Mouse (Mus musculus): ENCODE results near the gene Arfip1. TPM values are rescaled to one million over a fixed set of nuclear protein-coding genes. Genes with fewer than 3 reads are reported as not detected.

Gene Arfip1
- polyA plus RNA-seq, 1 experiment from 2014 or later: 29.7 TPM

DNA sequence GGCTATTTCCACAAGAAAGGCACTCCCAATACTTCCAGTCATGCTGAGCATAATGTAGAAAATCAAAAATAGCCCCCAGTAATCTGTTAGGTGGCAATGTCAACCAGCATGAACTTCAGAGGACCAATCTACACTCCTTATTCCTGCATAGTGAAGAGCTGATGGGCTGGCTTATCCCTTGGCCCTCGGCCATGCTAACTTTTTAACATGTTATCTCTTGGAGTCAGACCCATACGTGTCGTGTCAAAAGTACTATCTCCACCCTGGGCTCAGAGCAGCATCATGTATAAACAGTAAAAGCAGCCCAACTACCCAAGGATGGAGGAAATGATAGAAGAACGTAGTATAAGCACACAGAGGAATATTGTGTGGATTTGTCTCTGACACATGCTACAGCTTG lies 111.3 kb downstream of the Arfip1 start:
- no peak overlapping the region for H3K4me2 ChIP-seq (replicated peaks)
- no peak for ATAC-seq (ENCODE audit: low FRiP score, low read depth)
- H3K4me3 ChIP-seq: no peak overlapping the region
- 92% methylated on average over 4 of the region's 4 CpGs for WGBS
- no peaks in the 10 kb centered on the region for H3K36me3 ChIP-seq
- H3K9ac ChIP-seq (replicated peaks): no peak overlapping the region
- H3K9me3 ChIP-seq: no peaks in the 10 kb centered on the region
- H3K27me3 ChIP-seq: peaks cover 12% of the 10 kb centered on the region
- no peak overlapping the region for H3K27ac ChIP-seq (replicated peaks)
- peaks cover 7% of the 10 kb centered on the region for H3K4me1 ChIP-seq

DNA sequence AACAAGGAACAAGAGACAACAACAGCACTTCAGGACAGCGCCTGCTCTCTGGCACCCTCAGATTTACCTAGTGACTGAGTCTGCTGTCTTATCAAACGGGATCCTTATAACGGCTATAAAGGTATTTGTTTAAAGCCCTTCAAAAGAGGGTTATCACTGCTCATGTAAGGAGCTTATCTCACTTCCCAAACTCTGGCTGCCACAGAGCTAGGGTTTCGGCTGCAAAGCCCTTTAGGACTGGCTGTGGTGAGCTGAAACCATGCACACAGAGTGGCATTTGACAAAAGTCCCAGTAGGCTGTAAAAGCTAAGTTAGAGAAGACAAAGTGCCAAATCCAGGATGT lies 114.3 kb downstream of the Arfip1 start:
- H3K4me2 ChIP-seq (replicated peaks): no peak overlapping the region
- H3K36me3 ChIP-seq: no peaks in the 10 kb centered on the region
- H3K9ac ChIP-seq (replicated peaks): no peak overlapping the region
- WGBS: 13% methylated on average over 4 of the region's 4 CpGs
- no peaks in the 10 kb centered on the region for H3K27me3 ChIP-seq
- peaks cover 7% of the 10 kb centered on the region for H3K4me1 ChIP-seq
- H3K27ac ChIP-seq (replicated peaks): no peak overlapping the region
- no peak for ATAC-seq (ENCODE audit: low FRiP score, low read depth)
- H3K9me3 ChIP-seq: no peaks in the 10 kb centered on the region
- no peak overlapping the region for H3K4me3 ChIP-seq

- ATAC-seq (ENCODE audit: low FRiP score, low read depth): 0 out of 2 replicates have a peak, but pooled peaks have one; percentile 58
- Histone ChIP-seq H3K4me2 (replicated peaks) (no peak overlapping the region), H3K9me3 (no peaks in the 10 kb centered on the region), H3K36me3 (no peaks in the 10 kb centered on the region), H3K27me3 (no peaks in the 10 kb centered on the region), H3K9ac (replicated peaks) (no peak overlapping the region), H3K27ac (replicated peaks) (no peak overlapping the region), H3K4me3 (no peak overlapping the region), H3K4me1 (peaks cover 1% of the 10 kb centered on the region)
- 62% methylated on average over 10 of the region's 10 CpGs for whole genome bisulfite sequencing
These were observed 114.9 kb downstream of the Arfip1 start for GRCm38 (mm10) chr3:84467419-84468110.

- H3K4me3 ChIP-seq: no peak overlapping the region
- H3K27ac ChIP-seq (replicated peaks): no peak overlapping the region
- H3K27me3 ChIP-seq: no peaks in the 10 kb centered on the region; the same call in 1 of the 2 replicates
- H3K36me3 ChIP-seq: no peaks in the 10 kb centered on the region
- WGBS: 75% methylated on average over 6 of the region's 6 CpGs
- H3K4me1 ChIP-seq: peaks cover 15% of the 10 kb centered on the region
- no peak overlapping the region for H3K9ac ChIP-seq (replicated peaks)
- no peak for ATAC-seq (ENCODE audit: low FRiP score, low read depth)
- H3K4me2 ChIP-seq (replicated peaks): no peak overlapping the region
- H3K9me3 ChIP-seq: no peaks in the 10 kb centered on the region
These were observed 116.5 kb downstream of the Arfip1 start for GRCm38 (mm10) chr3:84465822-84466500.

GRCm38 (mm10) chr3:84461687-84462086 lies 120.7 kb downstream of the Arfip1 start:
- no peak overlapping the region for H3K9ac ChIP-seq (replicated peaks)
- no peaks in the 10 kb centered on the region for H3K9me3 ChIP-seq
- H3K27ac ChIP-seq (replicated peaks): no peak overlapping the region
- WGBS: 32% methylated on average over 2 of the region's 4 CpGs
- no peak overlapping the region for H3K4me3 ChIP-seq
- H3K4me2 ChIP-seq (replicated peaks): no peak overlapping the region
- no peaks in the 10 kb centered on the region for H3K36me3 ChIP-seq
- ATAC-seq (ENCODE audit: low FRiP score, low read depth): peak; percentile 62; the same call in 1 of the 2 replicates
- no peaks in the 10 kb centered on the region; the same call in 1 of the 2 replicates for H3K27me3 ChIP-seq
- peaks cover 23% of the 10 kb centered on the region for H3K4me1 ChIP-seq

DNA sequence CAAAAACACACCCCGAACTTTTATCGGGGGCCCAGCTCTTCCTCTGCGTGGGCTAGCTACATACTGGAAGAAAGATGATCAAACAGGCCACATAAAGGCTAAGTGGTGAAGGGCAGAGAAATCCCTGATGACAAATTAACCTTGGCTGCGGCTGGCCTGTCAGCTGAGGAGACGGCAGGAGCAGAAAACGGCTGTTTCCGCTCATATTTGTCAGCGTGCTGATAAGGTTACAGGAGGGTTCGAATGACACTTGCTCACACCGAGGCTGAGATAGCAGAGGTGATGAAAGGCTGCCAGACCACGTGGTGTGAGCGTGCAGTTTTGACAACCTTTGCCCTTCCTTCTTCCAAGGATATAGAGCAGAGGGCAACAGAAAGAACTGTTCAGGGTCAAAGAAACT lies 121.5 kb downstream of the Arfip1 start:
- 42% methylated on average over 12 of the region's 12 CpGs for whole genome bisulfite sequencing
- Histone ChIP-seq H3K4me1 (peaks cover 25% of the 10 kb centered on the region), H3K4me3 (no peak overlapping the region), H3K4me2 (replicated peaks) (no peak overlapping the region), H3K36me3 (no peaks in the 10 kb centered on the region), H3K9me3 (no peaks in the 10 kb centered on the region), H3K9ac (replicated peaks) (peak overlapping the region; percentile 31; the same call in 1 of the 2 replicates), H3K27me3 (no peaks in the 10 kb centered on the region; the same call in 1 of the 2 replicates), H3K27ac (replicated peaks) (0 out of 2 replicates have a peak overlapping the region, but pooled peaks have one; percentile 7)
- no peak for ATAC-seq (ENCODE audit: low FRiP score, low read depth)

DNA sequence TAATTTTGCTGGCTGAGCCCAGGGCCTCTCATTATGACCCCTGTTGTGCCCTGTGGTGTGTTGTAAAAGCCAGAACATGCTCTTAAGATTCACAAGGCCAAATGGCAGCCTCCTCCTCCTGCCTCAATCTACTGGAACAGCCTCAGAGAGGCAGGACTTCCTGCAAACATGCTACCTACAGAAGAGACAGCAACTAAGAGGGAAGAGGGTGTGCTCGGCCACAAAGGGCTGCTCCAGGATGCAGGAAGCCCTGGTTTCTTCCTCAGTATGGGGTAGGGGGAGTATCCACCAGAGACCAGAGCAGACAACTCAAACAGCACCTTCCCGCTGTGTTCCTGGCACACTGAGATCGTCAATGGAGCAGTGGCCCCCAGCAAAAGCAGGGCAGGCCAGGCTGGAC lies 121.9 kb downstream of the Arfip1 start:
- Histone ChIP-seq H3K27ac (replicated peaks) (0 out of 2 replicates have a peak overlapping the region, but pooled peaks have one; percentile 7), H3K9me3 (no peaks in the 10 kb centered on the region), H3K36me3 (no peaks in the 10 kb centered on the region), H3K9ac (replicated peaks) (peak overlapping the region; percentile 31; the same call in 1 of the 2 replicates), H3K27me3 (no peaks in the 10 kb centered on the region; the same call in 1 of the 2 replicates), H3K4me3 (no peak overlapping the region), H3K4me1 (peaks cover 25% of the 10 kb centered on the region), H3K4me2 (replicated peaks) (no peak overlapping the region)
- ATAC-seq (ENCODE audit: low FRiP score, low read depth): no peak
- WGBS: 40% methylated on average over 3 of the region's 3 CpGs

GRCm38 (mm10) chr3:84455733-84456417 lies 126.5 kb downstream of the Arfip1 start:
- peaks cover 15% of the 10 kb centered on the region for H3K4me1 ChIP-seq
- no peaks in the 10 kb centered on the region for H3K9me3 ChIP-seq
- H3K4me2 ChIP-seq (replicated peaks): no peak overlapping the region
- no peaks in the 10 kb centered on the region for H3K27me3 ChIP-seq
- no peak overlapping the region for H3K27ac ChIP-seq (replicated peaks)
- no peaks in the 10 kb centered on the region for H3K36me3 ChIP-seq
- no peak for ATAC-seq (ENCODE audit: low FRiP score, low read depth)
- H3K9ac ChIP-seq (replicated peaks): no peak overlapping the region
- no peak overlapping the region for H3K4me3 ChIP-seq
- 84% methylated on average over 12 of the region's 12 CpGs for WGBS

DNA sequence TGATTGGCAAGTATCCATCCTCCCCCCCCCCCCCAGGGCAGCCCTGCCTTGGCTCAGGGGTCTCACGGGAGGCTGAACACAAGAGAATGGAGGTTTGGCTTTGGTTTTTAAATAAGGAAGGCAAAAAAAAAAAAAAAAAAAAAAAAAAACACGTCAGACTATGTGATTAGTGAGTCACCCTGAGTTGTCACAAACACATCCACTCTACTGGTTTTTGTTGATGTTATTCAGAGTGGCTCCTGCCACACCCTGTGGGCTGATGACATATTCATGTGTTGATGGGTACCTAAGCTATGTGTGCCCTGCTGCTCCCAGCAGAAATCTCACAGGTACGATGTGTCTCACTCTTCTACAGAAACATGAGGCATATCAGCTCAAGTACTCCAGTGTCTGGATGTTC lies 131.8 kb downstream of the Arfip1 start:
- Histone ChIP-seq H3K4me3 (no peak overlapping the region), H3K36me3 (no peaks in the 10 kb centered on the region), H3K27me3 (peaks cover 9% of the 10 kb centered on the region; the same call in 1 of the 2 replicates), H3K9me3 (no peaks in the 10 kb centered on the region), H3K9ac (replicated peaks) (no peak overlapping the region), H3K27ac (replicated peaks) (no peak overlapping the region), H3K4me1 (peaks cover 11% of the 10 kb centered on the region), H3K4me2 (replicated peaks) (no peak overlapping the region)
- WGBS: 49% methylated on average over 3 of the region's 3 CpGs
- no peak for ATAC-seq (ENCODE audit: low FRiP score, low read depth)

GRCm38 (mm10) chr3:84449015-84449414 lies 133.4 kb downstream of the Arfip1 start:
- no peak overlapping the region for H3K27ac ChIP-seq (replicated peaks)
- H3K36me3 ChIP-seq: no peaks in the 10 kb centered on the region
- H3K4me2 ChIP-seq (replicated peaks): no peak overlapping the region
- peaks cover 11% of the 10 kb centered on the region for H3K4me1 ChIP-seq
- no peak overlapping the region for H3K9ac ChIP-seq (replicated peaks)
- no peaks in the 10 kb centered on the region for H3K9me3 ChIP-seq
- WGBS: 83% methylated on average over 9 of the region's 9 CpGs
- peaks cover 9% of the 10 kb centered on the region; the same call in 1 of the 2 replicates for H3K27me3 ChIP-seq
- no peak for ATAC-seq (ENCODE audit: low FRiP score, low read depth)
- H3K4me3 ChIP-seq: no peak overlapping the region

GRCm38 (mm10) chr3:84447803-84448202 lies 134.6 kb downstream of the Arfip1 start:
- Histone ChIP-seq H3K4me1 (peaks cover 6% of the 10 kb centered on the region), H3K27me3 (peaks cover 9% of the 10 kb centered on the region; the same call in 1 of the 2 replicates), H3K4me3 (no peak overlapping the region), H3K27ac (replicated peaks) (no peak overlapping the region), H3K9me3 (no peaks in the 10 kb centered on the region), H3K36me3 (no peaks in the 10 kb centered on the region), H3K4me2 (replicated peaks) (no peak overlapping the region), H3K9ac (replicated peaks) (no peak overlapping the region)
- ATAC-seq (ENCODE audit: low FRiP score, low read depth): no peak
- WGBS: 55% methylated on average over 5 of the region's 5 CpGs

Data from midbrain, embryonic 12.5 days (tissue).